Mouse (Mus musculus): ENCODE measurements around the gene Arglu1. TPM values are rescaled to one million over a fixed set of nuclear protein-coding genes. Genes with fewer than 3 reads are reported as not detected.

Gene Arglu1
- total and polyA plus RNA-seq, 3 experiments = 35.1 to 135 (median 58.5) TPM

GRCm38 (mm10) chr8:8655346-8656340 lies 34.7 kb downstream of the Arglu1 start:
- Histone ChIP-seq H3K9me3 (replicated peaks; ENCODE audit: low read length) (peaks cover 18% of the 10 kb centered on the region), H3K27me3 (replicated peaks) (no peaks in the 10 kb centered on the region), H3K4me2 (ENCODE audit: insufficient read depth, low read depth, poor library complexity, severe bottlenecking) (no peak overlapping the region), H3K27ac (ENCODE audit: insufficient read depth, low read depth) (no peak overlapping the region), H3K79me2 (replicated peaks; ENCODE audit: control insufficient read depth, extremely low read depth, insufficient read depth, poor library complexity, severe bottlenecking) (no peaks in the 10 kb centered on the region), H3K36me3 (replicated peaks in 1 of 2; ENCODE audit: control insufficient read depth in 1 of 2, insufficient read depth in 1 of 2, low read length in 1 of 2) (peaks cover 0 to 14% of the 10 kb centered on the region in 2 experiments), H3K4me1 (ENCODE audit: control insufficient read depth in 1 of 2, insufficient read depth in 2 of 2) (no peaks in the 10 kb centered on the region), H3K9ac (ENCODE audit: insufficient read depth, low read depth) (no peak overlapping the region), H3K4me3 (replicated peaks in 1 of 3; ENCODE audit: low read depth in 2 of 3, low read length in 2 of 3, poor library complexity in 1 of 3) (no peak overlapping the region)
- in situ Hi-C loops (cut with MboI; ENCODE audit: low pct_ligation_motif_present, low pct_unique_long_range_greater_than_20kb, low sequenced_read_pairs) = no loop called here
- dilution Hi-C loops (cut with MboI; ENCODE audit: extremely low pct_ligation_motif_present, extremely low pct_unique_long_range_greater_than_20kb, low sequenced_read_pairs) = no loop called here
- TF ChIP-seq PAX5 (IDR thresholded peaks at IDR 0.05; ENCODE audit: low read length) = no peak
- no peak for TF ChIP-seq MEF2A (IDR thresholded peaks at IDR 0.05; ENCODE audit: borderline replicate concordance, low read depth, low read length)
- no peak for DNase-seq (ENCODE audit: extremely low read depth)

DNA sequence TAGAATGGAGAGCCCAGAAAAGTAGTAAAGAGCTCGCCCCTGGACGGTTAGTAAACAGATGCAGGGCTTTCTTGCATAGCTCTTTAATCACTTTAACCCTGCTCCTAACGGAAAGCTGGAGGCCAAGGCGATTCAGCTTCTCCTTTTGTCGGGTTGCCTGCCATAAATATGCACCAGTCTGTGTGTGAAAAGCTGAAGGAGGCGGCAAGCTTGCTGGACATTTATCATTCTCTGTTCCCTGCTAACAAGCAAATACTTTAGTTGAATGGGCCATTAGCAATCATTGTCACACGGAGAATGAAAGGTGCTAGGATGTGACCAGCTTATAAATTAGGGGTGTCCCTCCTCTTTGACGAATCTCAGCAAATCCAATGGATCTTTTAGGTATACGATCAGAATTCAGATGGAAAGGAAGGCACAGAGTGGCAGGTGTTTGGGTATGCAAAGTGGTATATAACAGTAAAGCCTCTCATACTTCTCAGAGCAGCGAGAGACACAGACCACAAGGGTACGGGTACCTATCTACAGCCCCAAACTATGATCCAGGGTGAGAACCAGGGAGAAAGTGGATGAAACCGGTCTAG lies 36.3 kb downstream of the Arglu1 start:
- H3K9ac ChIP-seq (ENCODE audit: insufficient read depth, low read depth) = no peak overlapping the region
- H3K4me1 ChIP-seq (ENCODE audit: control insufficient read depth in 1 of 2, insufficient read depth in 2 of 2) = no peaks in the 10 kb centered on the region
- in situ Hi-C loops (cut with MboI; ENCODE audit: low pct_ligation_motif_present, low pct_unique_long_range_greater_than_20kb, low sequenced_read_pairs) (no loop called here), dilution Hi-C loops (cut with MboI; ENCODE audit: extremely low pct_ligation_motif_present, extremely low pct_unique_long_range_greater_than_20kb, low sequenced_read_pairs) (no loop called here)
- TF ChIP-seq ETS1 (conservative IDR thresholded peaks at IDR 0.05; ENCODE audit: low read depth, low read length) = no peak
- no peak for TF ChIP-seq USF2 (conservative IDR thresholded peaks at IDR 0.05; ENCODE audit: low read depth, low read length)
- no peak for TF ChIP-seq JUND (conservative IDR thresholded peaks at IDR 0.05; ENCODE audit: low read depth, low read length)
- TF ChIP-seq ZC3H11A (IDR thresholded peaks at IDR 0.05; ENCODE audit: low read depth, low read length) = no peak
- TF ChIP-seq ZKSCAN1 (IDR thresholded peaks at IDR 0.05; ENCODE audit: borderline replicate concordance, low read depth, low read length) = no peak
- no peak for TF ChIP-seq EP300 (IDR thresholded peaks at IDR 0.05; ENCODE audit: low read length)
- TF ChIP-seq TBP (conservative IDR thresholded peaks at IDR 0.05; ENCODE audit: low read depth, low read length) = no peak
- no peak for TF ChIP-seq POLR2AphosphoS2 (IDR thresholded peaks at IDR 0.05; ENCODE audit: low read depth, low read length)
- no peak for TF ChIP-seq BHLHE40 (IDR thresholded peaks at IDR 0.05; ENCODE audit: low read depth, low read length)
- no peak for TF ChIP-seq UBTF (IDR thresholded peaks at IDR 0.05; ENCODE audit: low read depth, low read length)
- no peak for TF ChIP-seq MYC (IDR thresholded peaks at IDR 0.05; ENCODE audit: low read depth, low read length)
- no peak for TF ChIP-seq TCF12 (IDR thresholded peaks at IDR 0.05; ENCODE audit: low read depth, low read length)
- no peak for TF ChIP-seq ZNF384 (IDR thresholded peaks at IDR 0.05; ENCODE audit: low read depth, low read length)
- no peak for TF ChIP-seq USF1 (IDR thresholded peaks at IDR 0.05; ENCODE audit: low read depth, low read length)
- no peak for TF ChIP-seq CHD2 (IDR thresholded peaks at IDR 0.05; ENCODE audit: low read length)
- H3K4me2 ChIP-seq (ENCODE audit: insufficient read depth, low read depth, poor library complexity, severe bottlenecking) = no peak overlapping the region
- H3K79me2 ChIP-seq (replicated peaks; ENCODE audit: control insufficient read depth, extremely low read depth, insufficient read depth, poor library complexity, severe bottlenecking) = no peaks in the 10 kb centered on the region
- H3K36me3 ChIP-seq (replicated peaks in 1 of 2; ENCODE audit: control insufficient read depth in 1 of 2, insufficient read depth in 1 of 2, low read length in 1 of 2) = no peaks in the 10 kb centered on the region
- peaks cover 11% of the 10 kb centered on the region for H3K9me3 ChIP-seq (replicated peaks; ENCODE audit: low read length)
- no peak for DNase-seq (ENCODE audit: extremely low read depth)
- no peak overlapping the region for H3K4me3 ChIP-seq (replicated peaks in 1 of 3; ENCODE audit: low read depth in 2 of 3, low read length in 2 of 3, poor library complexity in 1 of 3)
- no peaks in the 10 kb centered on the region for H3K27me3 ChIP-seq (replicated peaks)
- no peak overlapping the region for H3K27ac ChIP-seq (ENCODE audit: insufficient read depth, low read depth)
